Mouse (Mus musculus): ENCODE measurements around the gene Pacsin2. TPM values are rescaled to one million over a fixed set of nuclear protein-coding genes. Genes with fewer than 3 reads are reported as not detected.
"Not testable (repeated sequence)": the region's sequence is repeated elsewhere in the genome, so short reads cannot be mapped to it uniquely, and the experiment has no call there.

The Pacsin2 gene
- polyA plus RNA-seq, 1 experiment from 2014 or later: 49.6 TPM

GRCm38 (mm10) chr15:83462349-83462748 lies 2.1 kb downstream of the Pacsin2 start:
- H3K4me3 ChIP-seq; H3K27me3 ChIP-seq; H3K9me3 ChIP-seq; H3K4me2 ChIP-seq (replicated peaks); H3K27ac ChIP-seq; H3K9ac ChIP-seq; H3K36me3 ChIP-seq; ATAC-seq (ENCODE audit: insufficient number of reproducible peaks, insufficient read depth, low FRiP score, low TSS enrichment): not testable (repeated sequence)
- WGBS: 89% methylated on average over 8 of the region's 8 CpGs
- H3K4me1 ChIP-seq: peaks cover 14% of the 10 kb centered on the region

- 82% methylated on average over 3 of the region's 3 CpGs for WGBS
- Histone ChIP-seq H3K4me3 (no peak overlapping the region), H3K27me3 (no peaks in the 10 kb centered on the region), H3K36me3 (no peaks in the 10 kb centered on the region), H3K9me3 (no peaks in the 10 kb centered on the region), H3K9ac (no peak overlapping the region), H3K4me1 (peaks cover 14% of the 10 kb centered on the region), H3K4me2 (replicated peaks) (no peak overlapping the region), H3K27ac (no peak overlapping the region)
- ATAC-seq (ENCODE audit: insufficient number of reproducible peaks, insufficient read depth, low FRiP score, low TSS enrichment): no peak
Measured at GRCm38 (mm10) chr15:83460891-83461290, 3.5 kb downstream of the Pacsin2 start.

GRCm38 (mm10) chr15:83457541-83457940 lies 6.9 kb downstream of the Pacsin2 start:
- no peaks in the 10 kb centered on the region for H3K27me3 ChIP-seq
- no peaks in the 10 kb centered on the region for H3K9me3 ChIP-seq
- 94% methylated on average over 1 of the region's 1 CpGs for WGBS
- no peak for ATAC-seq (ENCODE audit: insufficient number of reproducible peaks, insufficient read depth, low FRiP score, low TSS enrichment)
- peaks cover 2% of the 10 kb centered on the region; the same call in 1 of the 2 replicates for H3K4me1 ChIP-seq
- H3K9ac ChIP-seq: no peak overlapping the region
- H3K36me3 ChIP-seq: no peaks in the 10 kb centered on the region
- no peak overlapping the region for H3K27ac ChIP-seq
- H3K4me2 ChIP-seq (replicated peaks): no peak overlapping the region
- H3K4me3 ChIP-seq: no peak overlapping the region

- no peak overlapping the region for H3K27ac ChIP-seq
- 89% methylated on average over 5 of the region's 5 CpGs for WGBS
- no peak overlapping the region for H3K4me3 ChIP-seq
- H3K9me3 ChIP-seq: no peaks in the 10 kb centered on the region
- no peaks in the 10 kb centered on the region for H3K27me3 ChIP-seq
- no peak overlapping the region for H3K9ac ChIP-seq
- no peak overlapping the region for H3K4me2 ChIP-seq (replicated peaks)
- no peak for ATAC-seq (ENCODE audit: insufficient number of reproducible peaks, insufficient read depth, low FRiP score, low TSS enrichment)
- no peaks in the 10 kb centered on the region for H3K4me1 ChIP-seq
- no peaks in the 10 kb centered on the region for H3K36me3 ChIP-seq
Measured at GRCm38 (mm10) chr15:83455637-83456036, 8.8 kb downstream of the Pacsin2 start.

GRCm38 (mm10) chr15:83455034-83455433 lies 9.4 kb downstream of the Pacsin2 start:
- Histone ChIP-seq H3K4me2 (replicated peaks) (no peak overlapping the region), H3K4me1 (no peaks in the 10 kb centered on the region), H3K27me3 (no peaks in the 10 kb centered on the region), H3K9ac (no peak overlapping the region), H3K9me3 (no peaks in the 10 kb centered on the region), H3K36me3 (no peaks in the 10 kb centered on the region), H3K27ac (no peak overlapping the region), H3K4me3 (no peak overlapping the region)
- 79% methylated on average over 3 of the region's 3 CpGs for WGBS
- no peak for ATAC-seq (ENCODE audit: insufficient number of reproducible peaks, insufficient read depth, low FRiP score, low TSS enrichment)

GRCm38 (mm10) chr15:83454419-83454818 lies 10.0 kb downstream of the Pacsin2 start:
- Histone ChIP-seq H3K9ac (no peak overlapping the region), H3K27me3 (no peaks in the 10 kb centered on the region), H3K36me3 (no peaks in the 10 kb centered on the region), H3K27ac (no peak overlapping the region), H3K9me3 (no peaks in the 10 kb centered on the region), H3K4me3 (no peak overlapping the region), H3K4me1 (no peaks in the 10 kb centered on the region), H3K4me2 (replicated peaks) (no peak overlapping the region)
- 83% methylated on average over 7 of the region's 7 CpGs for WGBS
- no peak for ATAC-seq (ENCODE audit: insufficient number of reproducible peaks, insufficient read depth, low FRiP score, low TSS enrichment)

- WGBS: 87% methylated on average over 3 of the region's 3 CpGs
- no peak overlapping the region for H3K27ac ChIP-seq
- ATAC-seq (ENCODE audit: insufficient number of reproducible peaks, insufficient read depth, low FRiP score, low TSS enrichment): no peak
- H3K9ac ChIP-seq: no peak overlapping the region
- H3K27me3 ChIP-seq: no peaks in the 10 kb centered on the region
- H3K4me3 ChIP-seq: no peak overlapping the region
- H3K36me3 ChIP-seq: no peaks in the 10 kb centered on the region
- H3K4me1 ChIP-seq: no peaks in the 10 kb centered on the region
- H3K9me3 ChIP-seq: no peaks in the 10 kb centered on the region
- H3K4me2 ChIP-seq (replicated peaks): no peak overlapping the region
Measured at GRCm38 (mm10) chr15:83453879-83454278, 10.5 kb downstream of the Pacsin2 start.

GRCm38 (mm10) chr15:83452219-83452760 lies 12.1 kb downstream of the Pacsin2 start:
- Histone ChIP-seq H3K27ac (no peak overlapping the region), H3K4me2 (replicated peaks) (no peak overlapping the region), H3K4me3 (no peak overlapping the region), H3K9me3 (no peaks in the 10 kb centered on the region), H3K27me3 (no peaks in the 10 kb centered on the region), H3K4me1 (peaks cover 8% of the 10 kb centered on the region; the same call in 1 of the 2 replicates), H3K9ac (no peak overlapping the region), H3K36me3 (no peaks in the 10 kb centered on the region)
- no peak for ATAC-seq (ENCODE audit: insufficient number of reproducible peaks, insufficient read depth, low FRiP score, low TSS enrichment)
- WGBS: 84% methylated on average over 7 of the region's 7 CpGs

- Histone ChIP-seq H3K4me1 (peaks cover 13% of the 10 kb centered on the region; the same call in 1 of the 2 replicates), H3K27ac (no peak overlapping the region), H3K9me3 (no peaks in the 10 kb centered on the region), H3K4me3 (no peak overlapping the region), H3K36me3 (no peaks in the 10 kb centered on the region), H3K9ac (no peak overlapping the region), H3K27me3 (no peaks in the 10 kb centered on the region), H3K4me2 (replicated peaks) (no peak overlapping the region)
- 77% methylated on average over 7 of the region's 7 CpGs for WGBS
- no peak for ATAC-seq (ENCODE audit: insufficient number of reproducible peaks, insufficient read depth, low FRiP score, low TSS enrichment)
Measured at GRCm38 (mm10) chr15:83451621-83452210, 12.7 kb downstream of the Pacsin2 start.

- Histone ChIP-seq H3K4me2 (replicated peaks) (no peak overlapping the region), H3K4me1 (peaks cover 23% of the 10 kb centered on the region), H3K27ac (no peak overlapping the region), H3K9me3 (no peaks in the 10 kb centered on the region), H3K27me3 (no peaks in the 10 kb centered on the region), H3K36me3 (no peaks in the 10 kb centered on the region), H3K4me3 (no peak overlapping the region), H3K9ac (no peak overlapping the region)
- ATAC-seq (ENCODE audit: insufficient number of reproducible peaks, insufficient read depth, low FRiP score, low TSS enrichment): no peak
- WGBS: 87% methylated on average over 2 of the region's 2 CpGs
Measured at GRCm38 (mm10) chr15:83450007-83450406, 14.4 kb downstream of the Pacsin2 start.

GRCm38 (mm10) chr15:83448646-83449045 lies 15.8 kb downstream of the Pacsin2 start:
- no peak overlapping the region for H3K4me2 ChIP-seq (replicated peaks)
- no peak overlapping the region for H3K27ac ChIP-seq
- ATAC-seq (ENCODE audit: insufficient number of reproducible peaks, insufficient read depth, low FRiP score, low TSS enrichment): no peak
- H3K4me1 ChIP-seq: peaks cover 28% of the 10 kb centered on the region
- no peaks in the 10 kb centered on the region for H3K36me3 ChIP-seq
- WGBS: 78% methylated on average over 5 of the region's 5 CpGs
- H3K27me3 ChIP-seq: no peaks in the 10 kb centered on the region
- no peaks in the 10 kb centered on the region for H3K9me3 ChIP-seq
- H3K4me3 ChIP-seq: no peak overlapping the region
- H3K9ac ChIP-seq: no peak overlapping the region

GRCm38 (mm10) chr15:83447791-83448544 lies 16.4 kb downstream of the Pacsin2 start:
- Histone ChIP-seq H3K27ac (no peak overlapping the region), H3K4me3 (no peak overlapping the region), H3K9me3 (no peaks in the 10 kb centered on the region), H3K9ac (no peak overlapping the region), H3K36me3 (no peaks in the 10 kb centered on the region), H3K4me1 (peaks cover 28% of the 10 kb centered on the region), H3K4me2 (replicated peaks) (no peak overlapping the region), H3K27me3 (no peaks in the 10 kb centered on the region)
- 67% methylated on average over 10 of the region's 10 CpGs for WGBS
- ATAC-seq (ENCODE audit: insufficient number of reproducible peaks, insufficient read depth, low FRiP score, low TSS enrichment): no peak

All from embryonic facial prominence, embryonic 12.5 days (tissue).